Mouse (Mus musculus): ENCODE data around the gene BC030867.

The BC030867 gene

GRCm38 (mm10) chr11:102221954-102222351, 26.7 kb upstream of the BC030867 start:
- peak; percentile 29 for DNase-seq

DNA sequence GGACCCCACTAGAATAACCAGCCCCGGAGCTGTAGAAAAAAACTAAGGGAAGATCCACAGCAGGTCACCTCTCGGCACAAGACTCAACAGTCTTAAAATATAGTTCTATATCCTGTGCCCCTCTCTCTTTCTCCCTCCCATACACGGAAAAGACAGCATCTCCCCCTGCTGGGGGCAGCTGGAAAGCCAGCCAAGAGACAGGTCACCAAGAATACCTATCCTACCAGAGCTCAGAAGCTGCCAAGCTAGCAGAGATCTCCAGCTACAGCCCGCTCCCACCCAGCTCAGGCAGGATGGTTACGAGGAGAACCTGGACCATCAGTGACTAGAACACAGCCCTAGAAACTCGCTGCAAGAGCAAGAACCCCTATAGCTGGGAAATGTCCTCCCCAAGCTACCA, 25.5 kb upstream of the BC030867 start:
- peak; percentile 89 for DNase-seq

- DNase-seq, result no peak
These were observed 24.0 kb upstream of the BC030867 start for GRCm38 (mm10) chr11:102224686-102225085.

DNA sequence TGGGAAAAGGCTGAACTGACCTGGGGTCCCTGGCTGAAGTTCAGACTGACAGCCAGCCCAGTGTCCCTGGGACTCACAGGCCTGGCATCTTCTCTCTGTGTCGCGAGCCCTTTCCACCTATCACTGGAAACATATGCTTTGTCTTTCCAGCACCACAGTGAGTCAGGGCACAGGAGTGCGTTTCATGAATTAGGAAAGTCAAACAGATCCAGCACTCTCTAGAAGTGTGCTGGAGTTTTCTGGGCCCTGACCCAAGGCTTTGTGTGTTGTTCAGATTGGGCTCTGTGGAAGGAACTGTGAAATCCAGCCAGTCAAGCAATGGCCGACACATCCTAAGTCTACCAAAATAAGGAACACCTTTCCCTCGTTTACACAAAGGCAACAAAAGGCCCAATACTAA, 23.5 kb upstream of the BC030867 start:
- no peak for DNase-seq

DNA sequence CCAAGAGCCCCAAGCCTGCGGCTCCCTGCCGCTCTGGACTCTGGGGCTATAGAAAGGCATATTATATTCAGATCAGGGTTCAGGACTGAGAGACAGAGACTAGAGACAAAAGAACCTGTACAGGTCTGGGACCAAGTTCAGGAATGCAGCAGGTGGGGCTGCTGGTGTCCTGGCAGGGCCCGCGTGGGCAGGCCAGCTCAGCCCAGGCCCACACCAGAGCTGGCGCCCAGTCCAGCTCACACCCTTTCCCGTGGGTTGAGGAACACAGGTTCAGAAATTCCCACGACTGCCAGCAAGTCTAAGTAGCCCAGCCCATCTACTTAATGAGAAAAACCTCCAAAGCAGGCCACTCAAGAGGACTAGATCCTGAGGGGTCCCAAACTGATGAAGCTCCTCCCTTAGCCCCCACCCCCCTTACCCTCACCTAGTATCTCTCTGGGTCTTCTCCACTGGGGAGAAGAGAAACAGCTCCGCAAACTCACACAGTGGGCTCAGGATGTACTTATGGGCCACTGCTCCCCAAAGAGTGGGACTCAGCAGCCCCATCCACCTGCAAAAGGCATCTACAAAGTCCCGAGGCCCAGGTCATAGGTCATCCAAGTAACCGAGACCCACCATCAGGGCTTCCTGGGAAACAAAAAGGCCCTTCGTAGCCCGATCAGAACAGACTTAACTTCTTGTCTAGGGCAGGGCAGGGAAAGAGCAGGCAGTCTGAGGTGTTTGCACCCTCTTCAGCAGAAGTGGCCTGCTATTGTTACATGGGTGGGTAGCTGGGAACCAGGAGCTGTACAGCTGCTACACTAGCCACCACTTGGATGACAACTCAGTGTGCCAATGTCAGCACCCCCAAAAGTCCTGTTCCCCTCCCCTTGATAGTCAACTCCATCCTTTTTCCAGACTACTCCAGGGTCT, 22.4 kb upstream of the BC030867 start:
- DNase-seq, result no peak

DNA sequence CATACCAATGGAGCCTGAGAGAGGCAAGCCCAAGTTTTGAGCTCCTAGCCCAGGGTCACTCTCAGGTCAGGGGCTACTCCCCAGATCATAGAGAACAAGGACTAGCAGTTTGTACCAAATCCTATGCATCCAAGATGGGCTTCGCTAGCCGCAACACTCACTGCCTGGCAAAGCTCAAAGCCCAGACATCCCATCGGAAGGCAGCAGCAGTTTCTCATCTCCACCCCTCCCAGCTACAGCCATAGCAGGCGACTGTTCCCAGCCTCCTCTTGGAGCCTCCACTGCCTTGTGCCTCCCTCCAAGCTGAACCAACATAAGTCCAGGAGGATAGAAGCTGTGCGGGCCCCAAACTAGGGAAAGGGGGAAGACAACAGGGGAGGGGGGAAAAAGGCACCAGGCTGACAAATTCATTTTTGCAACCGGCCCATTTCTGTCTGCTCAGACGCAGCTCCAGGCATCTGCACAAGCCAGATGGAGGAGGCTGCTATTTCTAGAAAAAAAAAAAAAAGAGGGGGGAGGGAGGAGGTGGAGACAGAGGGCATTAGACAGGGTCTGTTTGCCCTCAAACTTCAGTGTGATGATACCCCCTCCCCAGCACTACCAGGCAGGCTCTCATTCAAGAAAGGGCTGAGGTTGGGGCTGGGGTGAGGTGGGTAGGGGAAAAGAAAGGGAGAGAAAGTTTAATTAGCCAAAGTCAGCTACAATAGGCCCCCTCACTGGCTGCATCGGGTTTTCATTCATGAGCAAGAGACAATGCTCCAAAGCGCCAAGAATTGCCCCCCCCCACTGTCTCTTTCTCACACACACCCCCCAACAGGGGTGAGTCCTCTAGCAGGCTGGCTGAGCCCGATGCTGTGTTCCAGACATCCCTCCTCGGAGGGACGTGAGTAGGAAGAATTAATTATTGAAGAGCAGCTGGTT, 21.2 kb upstream of the BC030867 start:
- DNase-seq, result no peak

DNA sequence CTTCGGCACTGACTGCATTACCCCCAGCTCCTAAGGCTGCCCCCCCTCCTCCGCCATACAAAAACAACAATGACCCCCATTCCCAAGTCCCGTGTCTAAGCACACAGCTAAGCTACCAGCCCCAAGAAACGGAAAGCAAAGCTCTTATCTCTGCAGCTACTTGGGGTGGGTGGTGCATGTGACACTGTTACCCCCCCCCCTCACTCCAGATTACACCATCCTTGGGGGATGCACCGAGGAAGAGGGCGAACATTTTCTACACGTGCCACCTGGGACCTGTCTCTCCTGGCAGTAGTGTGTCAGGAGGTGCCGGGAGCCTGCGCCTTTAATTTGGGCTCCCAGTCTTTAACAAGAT, 20.5 kb upstream of the BC030867 start:
- no peak for DNase-seq

DNA sequence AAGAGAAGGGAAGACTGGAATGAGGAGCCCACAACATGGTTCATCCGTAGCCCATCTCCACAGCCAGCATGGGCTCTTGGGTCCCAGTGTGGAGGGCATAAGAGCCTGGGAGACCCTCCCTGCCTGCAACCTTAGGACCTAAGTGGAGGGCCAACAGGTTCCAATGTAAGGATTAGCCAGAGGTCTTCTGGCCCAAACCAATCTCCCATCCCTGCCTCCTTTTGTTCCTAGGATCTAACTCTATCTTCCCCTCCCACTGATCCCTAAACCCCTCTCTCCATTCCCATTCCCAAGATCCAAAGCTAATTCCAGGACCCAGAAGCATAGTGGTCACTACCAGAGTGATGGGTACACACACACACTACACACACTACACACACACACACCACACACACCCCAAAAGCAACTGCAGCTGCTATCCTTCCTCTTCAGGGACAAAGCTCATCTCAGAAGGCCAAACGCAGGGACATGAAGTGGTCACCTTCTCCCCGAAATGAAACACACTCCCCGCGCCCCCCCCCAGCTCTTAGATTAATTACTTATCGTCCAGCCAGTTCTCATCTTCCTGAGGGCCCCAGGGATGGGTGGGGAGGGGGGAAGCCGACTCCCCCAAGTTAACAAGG, 19.9 kb upstream of the BC030867 start:
- no peak for DNase-seq

DNA sequence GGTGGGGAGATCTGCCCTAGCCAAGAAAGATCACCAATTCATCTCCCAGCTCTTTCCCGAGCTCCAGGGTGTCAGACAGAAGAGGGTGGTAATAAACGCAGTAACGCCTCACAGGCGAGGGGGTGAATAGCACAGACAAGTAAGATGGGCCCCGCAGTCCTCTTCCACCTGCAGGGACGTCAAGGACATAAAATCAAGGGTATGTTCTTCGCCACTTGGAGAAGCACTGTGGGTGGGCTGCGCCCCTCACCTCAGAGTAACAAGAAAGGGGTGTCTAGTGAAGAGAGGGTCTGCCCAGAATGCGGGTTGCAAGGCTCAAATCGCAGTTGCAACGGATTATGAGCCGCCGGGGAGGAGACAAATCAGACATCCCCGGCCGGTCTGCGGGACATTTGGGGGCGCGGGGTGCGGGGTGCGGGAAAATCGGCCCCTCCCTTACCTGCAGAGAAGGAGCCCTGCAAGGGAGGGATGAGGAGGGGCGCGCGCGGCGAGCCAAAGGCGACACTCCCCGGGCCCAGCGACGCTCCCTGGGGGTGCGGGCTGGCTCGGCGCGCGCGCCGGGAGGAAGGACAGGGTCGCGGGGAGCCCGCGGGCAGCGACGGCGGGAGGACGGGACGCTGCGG, 19.2 kb upstream of the BC030867 start:
- DNase-seq, result peak; percentile 38

DNA sequence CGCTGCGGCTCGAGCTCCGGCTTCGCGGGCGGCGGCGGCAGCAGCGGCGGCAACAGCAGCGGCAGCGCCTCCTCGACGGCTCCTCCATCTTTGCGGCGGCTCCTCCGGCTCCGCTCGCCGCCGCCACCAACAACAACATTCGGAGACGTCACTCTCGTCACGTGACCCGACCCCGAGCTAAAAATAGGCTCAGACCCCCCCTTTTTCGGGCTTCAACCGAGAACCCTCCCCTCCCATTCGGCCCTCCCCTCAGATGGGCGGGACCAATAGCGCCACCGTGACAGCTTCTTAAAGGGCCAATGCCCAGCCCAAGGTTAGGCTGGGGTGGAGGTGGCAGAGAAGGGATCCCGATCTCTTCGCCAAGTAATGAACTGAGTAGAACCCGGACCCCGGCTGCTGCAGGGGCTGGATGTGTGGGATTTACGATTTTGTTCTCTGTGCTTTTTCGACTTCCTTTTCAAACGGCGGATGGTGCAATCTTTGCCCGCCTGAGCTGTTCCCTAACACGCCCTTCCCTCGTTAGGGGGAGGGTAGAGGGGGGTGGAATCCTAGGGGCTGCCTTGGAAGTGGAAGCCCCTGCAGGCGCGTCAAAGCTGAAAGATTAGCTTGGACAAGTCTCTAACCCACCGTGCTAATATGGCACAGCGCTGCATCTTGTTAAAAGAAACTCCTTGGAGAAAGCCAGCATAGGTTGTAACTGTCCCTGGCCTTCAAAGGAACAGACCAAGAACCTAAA, 18.5 kb upstream of the BC030867 start, which contains the start of gene Hdac5:
Gene Hdac5, minus strand, starts transcription at position 161 of the 736 bp plus-strand sequence.
- DNase-seq, result peak; percentile 98

- no peak for DNase-seq
These were observed 12.7 kb upstream of the BC030867 start for GRCm38 (mm10) chr11:102236022-102236421.

DNA sequence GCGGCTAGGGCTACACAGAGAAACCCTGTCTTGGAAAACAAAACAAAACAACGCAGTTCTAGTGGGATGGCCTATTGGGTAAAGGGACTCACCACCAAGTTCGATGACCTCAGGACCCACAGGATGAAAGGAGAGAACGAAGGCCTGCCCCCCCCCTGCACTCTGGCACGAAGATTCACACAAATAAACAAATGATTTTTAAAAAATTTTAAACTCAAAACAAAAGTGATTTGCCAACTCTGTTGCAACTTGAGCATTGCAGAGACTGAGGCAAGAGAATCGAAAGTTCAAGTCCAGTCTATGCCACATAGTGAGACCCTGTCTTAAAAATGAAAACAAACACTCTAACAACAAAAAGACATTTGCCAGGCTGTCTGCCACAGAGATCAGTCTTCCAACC, 8.0 kb upstream of the BC030867 start:
- DNase-seq, result no peak

DNA sequence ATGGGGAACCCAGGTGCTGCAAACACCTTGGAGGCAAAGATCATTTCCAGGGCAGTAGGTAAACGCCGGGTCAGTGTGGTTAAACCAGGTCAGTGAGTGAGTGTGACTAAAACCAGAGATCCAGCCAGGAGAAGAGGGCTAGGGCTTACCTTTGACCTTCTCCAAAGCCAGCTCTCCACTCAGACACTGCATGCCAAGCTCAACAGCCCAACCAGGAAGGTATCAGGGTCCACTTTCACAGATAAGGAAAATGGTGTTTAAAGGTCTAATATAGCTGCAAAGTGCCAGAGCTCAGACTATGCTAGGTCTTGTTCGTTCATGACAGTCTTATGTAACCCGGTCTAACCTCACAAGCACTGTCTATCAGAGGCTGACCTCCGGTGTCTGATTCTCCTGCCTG, 7.4 kb upstream of the BC030867 start:
- no peak for DNase-seq

DNA sequence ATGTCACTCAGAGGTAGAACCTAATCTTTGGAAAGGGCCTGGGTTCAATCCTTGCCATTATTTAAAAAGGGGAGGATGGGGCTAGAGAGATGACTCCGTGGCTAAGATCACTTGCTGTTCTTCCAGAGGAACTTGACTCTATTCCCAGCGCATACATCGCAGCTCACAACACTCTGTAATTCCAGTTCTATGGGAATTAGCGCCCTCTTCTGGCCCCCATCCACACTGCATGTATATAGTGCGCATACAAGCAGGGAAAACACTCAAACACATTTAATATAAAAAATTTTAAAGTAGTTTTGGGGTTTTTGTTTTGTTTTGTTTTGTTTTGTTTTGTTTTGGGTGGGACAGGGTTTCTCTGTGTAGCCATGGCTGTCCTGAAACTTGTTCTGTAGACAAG, 6.8 kb upstream of the BC030867 start:
- DNase-seq, result no peak

DNA sequence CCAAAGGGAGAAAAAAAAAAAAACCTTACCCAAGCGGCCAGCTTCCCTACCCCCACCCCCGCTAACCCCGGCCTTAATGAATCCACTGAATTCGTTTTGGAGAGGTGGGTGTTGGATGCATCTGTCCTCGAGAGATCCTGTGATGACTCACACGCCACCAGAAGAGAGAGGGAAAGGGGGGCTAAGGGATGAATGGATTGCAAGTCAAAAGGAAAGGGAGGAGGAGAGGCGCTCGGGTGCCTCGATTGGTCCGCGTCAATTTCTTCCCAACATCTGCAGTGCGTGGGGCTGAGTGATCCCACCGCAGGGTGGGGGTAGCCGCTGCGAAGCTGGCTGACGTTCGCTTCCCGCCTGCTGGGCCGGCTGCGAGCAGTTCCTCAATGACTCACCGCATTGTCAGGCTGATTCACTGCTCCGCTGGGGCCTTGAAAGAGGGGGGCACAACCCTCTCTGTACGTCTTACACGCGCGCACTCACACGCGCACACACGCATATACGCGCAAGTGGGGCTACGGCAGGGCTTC, 3.7 kb upstream of the BC030867 start:
- DNase-seq, result peak; percentile 31

GRCm38 (mm10) chr11:102245581-102246272, 3.0 kb upstream of the BC030867 start:
- no peak for DNase-seq

GRCm38 (mm10) chr11:102246273-102246635, 2.4 kb upstream of the BC030867 start:
- no peak for DNase-seq

- no peak for DNase-seq
These were observed 1.8 kb upstream of the BC030867 start for GRCm38 (mm10) chr11:102246871-102247270.

GRCm38 (mm10) chr11:102249351-102250090, 839 bp downstream of the BC030867 start:
- DNase-seq, result no peak

GRCm38 (mm10) chr11:102257514-102257913, 8.8 kb downstream of the BC030867 start:
- DNase-seq, result peak; percentile 27

Data from thymus, postnatal 14 days (tissue).